Mouse (Mus musculus): Measurements from ENCODE around the gene Zfx. TPM values are rescaled to one million over a fixed set of nuclear protein-coding genes. Genes with fewer than 3 reads are reported as not detected.

The Zfx gene
- total and polyA plus RNA-seq, 3 experiments, result 10.0 to 21.4 (median 16.0) TPM

DNA sequence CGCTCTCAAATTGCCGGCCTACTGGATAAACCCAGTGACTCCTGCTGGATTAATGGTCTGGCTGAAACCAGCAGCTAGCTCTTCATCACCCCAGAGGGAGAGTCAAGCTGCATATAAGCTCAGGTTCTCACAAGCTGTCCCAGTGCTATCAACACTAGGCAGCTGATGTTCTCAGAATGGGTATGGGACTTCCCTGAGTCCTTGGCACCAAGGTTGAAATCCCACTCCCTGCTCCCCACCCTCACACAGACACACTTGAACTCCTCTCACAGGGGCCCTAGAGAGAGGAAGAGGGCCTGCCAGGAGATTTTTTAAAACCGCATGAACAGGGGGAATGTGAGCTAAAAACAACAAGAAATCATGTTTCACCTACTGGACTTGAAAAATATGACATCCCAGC, 74.5 kb downstream of the Zfx start:
- Histone ChIP-seq H3K79me2 (ENCODE audit: control insufficient read depth, insufficient read depth, low read length, poor library complexity) (no peaks in the 10 kb centered on the region), H3K27ac (ENCODE audit: control insufficient read depth, low read depth, low read length) (no peak overlapping the region), H3K4me1 (ENCODE audit: control insufficient read depth in 1 of 2, insufficient read depth in 2 of 2, low read length in 2 of 2) (no peaks in the 10 kb centered on the region), H3K4me3 (ENCODE audit: control insufficient read depth in 1 of 2, insufficient read depth in 1 of 2, low read depth in 2 of 2, low read length in 2 of 2) (no peak overlapping the region), H3K27me3 (ENCODE audit: control insufficient read depth in 1 of 2, insufficient read depth in 2 of 2, low read length in 2 of 2) (no peaks in the 10 kb centered on the region), H3K9ac (ENCODE audit: control insufficient read depth, low read depth, low read length, poor library complexity, severe bottlenecking) (no peak overlapping the region), H3K36me3 (ENCODE audit: control insufficient read depth in 1 of 2, insufficient read depth in 2 of 2, low read length in 2 of 2) (no peaks in the 10 kb centered on the region; a peak in 1 of 4 replicates), H3K9me3 (replicated peaks; ENCODE audit: insufficient read depth, low read length) (no peaks in the 10 kb centered on the region)
- TF ChIP-seq NELFE (IDR thresholded peaks at IDR 0.05; ENCODE audit: low read depth, low read length) (no peak), ZMIZ1 (IDR thresholded peaks at IDR 0.05; ENCODE audit: low read depth, low read length) (no peak), CHD1 (IDR thresholded peaks at IDR 0.05; ENCODE audit: low read depth, low read length) (no peak), MYB (IDR thresholded peaks at IDR 0.05; ENCODE audit: low read depth, low read length) (no peak), HCFC1 (IDR thresholded peaks at IDR 0.05; ENCODE audit: low read depth, low read length) (no peak), MAX (IDR thresholded peaks at IDR 0.05; ENCODE audit: low read length) (no peak), POLR2A (IDR thresholded peaks at IDR 0.05; ENCODE audit: control insufficient read depth in 1 of 2, insufficient read depth in 1 of 2, low read depth in 1 of 2, low read length in 2 of 2, poor library complexity in 1 of 2) (no peak), CHD2 (IDR thresholded peaks at IDR 0.05; ENCODE audit: low read length) (no peak)
- DNase-seq (ENCODE audit: low read depth, low spot score), result no peak

DNA sequence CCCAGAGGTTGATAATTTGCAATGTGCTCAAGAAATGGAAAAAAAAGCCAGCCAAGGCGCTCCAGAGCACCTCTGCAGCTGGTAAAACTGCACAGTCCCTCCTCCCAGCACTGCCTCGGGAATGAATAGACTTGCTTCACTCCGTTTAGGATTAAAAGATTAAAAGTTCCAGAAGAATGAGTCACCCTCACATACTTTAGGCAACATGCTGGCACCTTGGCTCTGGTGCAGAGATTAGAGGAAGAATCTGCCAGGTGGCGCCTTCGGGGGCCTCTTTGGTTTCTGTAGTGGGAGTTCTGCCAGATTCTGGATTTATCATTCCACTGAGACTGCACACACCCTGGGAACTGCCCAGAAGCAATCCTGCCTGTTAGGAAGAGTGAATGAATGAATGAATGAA, 75.5 kb downstream of the Zfx start:
- TF ChIP-seq TBP (IDR thresholded peaks at IDR 0.05; ENCODE audit: low read depth, low read length), result no peak
- no peak for TF ChIP-seq RCOR1 (IDR thresholded peaks at IDR 0.05; ENCODE audit: low read depth, low read length)
- no peak for TF ChIP-seq SMC3 (IDR thresholded peaks at IDR 0.05; ENCODE audit: low read depth, low read length)
- no peak for TF ChIP-seq MYC (IDR thresholded peaks at IDR 0.05; ENCODE audit: low read depth, low read length)
- TF ChIP-seq POLR2AphosphoS5 (IDR thresholded peaks at IDR 0.05; ENCODE audit: borderline replicate concordance, low read depth, low read length), result no peak
- TF ChIP-seq NRF1 (IDR thresholded peaks at IDR 0.05; ENCODE audit: insufficient read depth, low read depth, low read length, poor library complexity, severe bottlenecking), result no peak
- TF ChIP-seq USF2 (IDR thresholded peaks at IDR 0.05; ENCODE audit: borderline replicate concordance in 1 of 2, insufficient read depth in 1 of 2, low read depth in 1 of 2, low read length in 2 of 2), result no peak
- TF ChIP-seq RAD21 (IDR thresholded peaks at IDR 0.05; ENCODE audit: low read depth, low read length), result no peak
- no peak for TF ChIP-seq GABPA (IDR thresholded peaks at IDR 0.05; ENCODE audit: low read depth, low read length)
- no peak for TF ChIP-seq MEF2A (IDR thresholded peaks at IDR 0.05; ENCODE audit: extremely low read depth, insufficient replicate concordance, low read depth, low read length, poor library complexity, severe bottlenecking)
- no peak for TF ChIP-seq CTCF (IDR thresholded peaks at IDR 0.05 in 2 of 3, conservative IDR thresholded peaks at IDR 0.05 in 1 of 3; ENCODE audit: control insufficient read depth in 1 of 3, insufficient read depth in 1 of 3, low read depth in 2 of 3, low read length in 3 of 3, poor library complexity in 1 of 3, severe bottlenecking in 1 of 3)
- TF ChIP-seq KAT2A (conservative IDR thresholded peaks at IDR 0.05; ENCODE audit: low read depth, low read length), result no peak
- TF ChIP-seq BHLHE40 (IDR thresholded peaks at IDR 0.05; ENCODE audit: borderline replicate concordance, low read depth, low read length), result no peak
- no peak for TF ChIP-seq ZKSCAN1 (IDR thresholded peaks at IDR 0.05; ENCODE audit: low read depth, low read length)
- TF ChIP-seq MAFK (IDR thresholded peaks at IDR 0.05; ENCODE audit: borderline replicate concordance, low read depth, low read length), result no peak
- TF ChIP-seq ELF1 (IDR thresholded peaks at IDR 0.05; ENCODE audit: low read depth, low read length), result no peak
- DNase-seq (ENCODE audit: low read depth, low spot score), result no peak
- H3K4me1 ChIP-seq (ENCODE audit: control insufficient read depth in 1 of 2, insufficient read depth in 2 of 2, low read length in 2 of 2), result no peaks in the 10 kb centered on the region
- no peaks in the 10 kb centered on the region for H3K79me2 ChIP-seq (ENCODE audit: control insufficient read depth, insufficient read depth, low read length, poor library complexity)
- no peaks in the 10 kb centered on the region for H3K27me3 ChIP-seq (ENCODE audit: control insufficient read depth in 1 of 2, insufficient read depth in 2 of 2, low read length in 2 of 2)
- H3K9ac ChIP-seq (ENCODE audit: control insufficient read depth, low read depth, low read length, poor library complexity, severe bottlenecking), result no peak overlapping the region
- H3K36me3 ChIP-seq (ENCODE audit: control insufficient read depth in 1 of 2, insufficient read depth in 2 of 2, low read length in 2 of 2), result no peaks in the 10 kb centered on the region
- no peaks in the 10 kb centered on the region for H3K9me3 ChIP-seq (replicated peaks; ENCODE audit: insufficient read depth, low read length)
- no peak overlapping the region for H3K27ac ChIP-seq (ENCODE audit: control insufficient read depth, low read depth, low read length)
- H3K4me3 ChIP-seq (ENCODE audit: control insufficient read depth in 1 of 2, insufficient read depth in 1 of 2, low read depth in 2 of 2, low read length in 2 of 2), result no peak overlapping the region

Measured in MEL (cell line).